Mouse (Mus musculus): ENCODE measurements around the gene Cap2. TPM values are rescaled to one million over a fixed set of nuclear protein-coding genes. Genes with fewer than 3 reads are reported as not detected.

Gene Cap2
- polyA plus RNA-seq, 1 experiment: 0.16 TPM

DNA sequence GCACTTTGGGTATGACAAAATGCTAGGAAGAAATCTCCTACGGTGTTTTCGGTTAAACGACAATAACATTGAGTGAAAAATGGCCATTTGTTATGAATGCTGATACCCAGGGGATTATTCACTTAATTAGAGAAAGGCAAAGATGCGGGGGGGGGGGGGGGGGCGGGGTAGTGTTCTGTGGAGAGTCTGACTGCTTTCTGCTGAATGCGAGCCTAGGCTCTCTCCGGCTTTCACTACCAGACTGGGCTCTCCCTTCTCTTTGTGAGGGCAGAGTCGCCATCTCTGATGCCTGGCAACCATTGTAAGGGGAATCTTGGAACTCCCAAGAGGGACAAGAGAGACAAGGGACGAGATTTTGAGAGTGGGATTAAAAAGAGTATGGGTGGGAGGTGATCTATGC, 43.4 kb downstream of the Cap2 start:
- TF ChIP-seq MYOD1 (IDR thresholded peaks at IDR 0.05; ENCODE audit: control insufficient read depth, insufficient read length, low read depth) (no peak), CEBPB (IDR thresholded peaks at IDR 0.05; ENCODE audit: low read depth) (no peak), MAX (IDR thresholded peaks at IDR 0.05) (no peak), FOSL1 (IDR thresholded peaks at IDR 0.05; ENCODE audit: insufficient read depth, low read length, poor library complexity, severe bottlenecking) (no peak), USF1 (IDR thresholded peaks at IDR 0.05; ENCODE audit: low read depth) (no peak)
- Histone ChIP-seq H3K79me2 (ENCODE audit: control insufficient read depth, insufficient read depth) (no peaks in the 10 kb centered on the region), H3K4me3 (ENCODE audit: insufficient read depth, poor library complexity, severe bottlenecking) (no peak overlapping the region), H3K36me3 (ENCODE audit: control insufficient read depth, insufficient read depth) (no peaks in the 10 kb centered on the region), H3K27me3 (ENCODE audit: control insufficient read depth, insufficient read depth, insufficient read length) (no peaks in the 10 kb centered on the region), H3K79me3 (ENCODE audit: low read depth) (no peaks in the 10 kb centered on the region), H3ac (ENCODE audit: control insufficient read depth, insufficient read length, low read depth) (no peak overlapping the region)

DNA sequence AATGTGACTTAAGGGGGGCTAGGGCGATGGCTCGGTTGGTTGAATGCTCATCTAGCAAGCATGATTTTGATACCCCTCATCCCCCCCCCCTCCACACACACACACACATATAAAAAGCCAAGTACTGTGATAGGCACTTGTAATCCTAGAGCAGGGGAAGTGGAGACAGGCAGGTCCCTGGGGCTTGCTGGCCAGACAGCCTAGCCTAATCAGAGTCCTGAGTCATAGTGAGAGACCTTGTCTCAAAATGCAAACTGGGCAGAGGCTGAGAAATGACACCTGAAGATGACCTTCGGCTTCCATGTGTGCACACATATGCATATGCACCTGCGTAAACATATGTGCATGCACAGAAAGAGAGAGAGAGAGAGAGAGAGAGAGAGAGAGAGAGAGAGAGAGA, 45.2 kb downstream of the Cap2 start:
- no peak overlapping the region for H3ac ChIP-seq (ENCODE audit: control insufficient read depth, insufficient read length, low read depth)
- no peaks in the 10 kb centered on the region for H3K36me3 ChIP-seq (ENCODE audit: control insufficient read depth, insufficient read depth)
- H3K4me3 ChIP-seq (ENCODE audit: insufficient read depth, poor library complexity, severe bottlenecking): no peak overlapping the region
- H3K27me3 ChIP-seq (ENCODE audit: control insufficient read depth, insufficient read depth, insufficient read length): no peaks in the 10 kb centered on the region
- TF ChIP-seq FOSL1 (IDR thresholded peaks at IDR 0.05; ENCODE audit: insufficient read depth, low read length, poor library complexity, severe bottlenecking): no peak
- no peak for TF ChIP-seq MAX (IDR thresholded peaks at IDR 0.05)
- no peak for TF ChIP-seq CEBPB (IDR thresholded peaks at IDR 0.05; ENCODE audit: low read depth)
- TF ChIP-seq MYOG (IDR thresholded peaks at IDR 0.05; ENCODE audit: control insufficient read depth, extremely low read depth, insufficient read length): no peak
- no peak for TF ChIP-seq MYOD1 (IDR thresholded peaks at IDR 0.05; ENCODE audit: control insufficient read depth, insufficient read length, low read depth)
- no peak for TF ChIP-seq CTCF (IDR thresholded peaks at IDR 0.05; ENCODE audit: control insufficient read depth, insufficient read depth, insufficient read length)
- no peak for TF ChIP-seq USF1 (IDR thresholded peaks at IDR 0.05; ENCODE audit: low read depth)
- H3K79me3 ChIP-seq (ENCODE audit: low read depth): no peaks in the 10 kb centered on the region
- no peaks in the 10 kb centered on the region for H3K79me2 ChIP-seq (ENCODE audit: control insufficient read depth, insufficient read depth)

DNA sequence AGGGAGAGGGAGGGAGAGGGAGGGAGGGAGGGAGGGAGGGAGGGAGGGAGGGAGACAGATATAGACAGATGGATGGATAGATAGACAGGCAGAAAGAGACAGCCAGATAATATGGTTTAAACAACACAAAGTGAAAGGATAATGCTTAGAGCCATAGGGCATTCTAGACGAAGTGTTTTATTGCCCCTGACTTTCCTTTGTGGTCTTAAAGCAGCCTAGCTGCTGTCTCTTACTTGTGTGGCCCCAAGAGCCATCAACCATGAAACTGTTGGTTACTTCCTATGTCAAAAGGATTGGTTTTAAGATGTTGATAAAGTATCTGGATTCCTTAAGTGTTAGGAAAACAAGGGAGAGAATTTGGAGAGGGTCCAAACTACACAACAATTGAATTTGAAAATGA, 45.6 kb downstream of the Cap2 start:
- no peaks in the 10 kb centered on the region for H3K79me3 ChIP-seq (ENCODE audit: low read depth)
- no peak overlapping the region for H3ac ChIP-seq (ENCODE audit: control insufficient read depth, insufficient read length, low read depth)
- no peak overlapping the region for H3K4me3 ChIP-seq (ENCODE audit: insufficient read depth, poor library complexity, severe bottlenecking)
- H3K79me2 ChIP-seq (ENCODE audit: control insufficient read depth, insufficient read depth): no peaks in the 10 kb centered on the region
- H3K36me3 ChIP-seq (ENCODE audit: control insufficient read depth, insufficient read depth): no peaks in the 10 kb centered on the region
- TF ChIP-seq MYOD1 (IDR thresholded peaks at IDR 0.05; ENCODE audit: control insufficient read depth, insufficient read length, low read depth) (no peak), FOSL1 (IDR thresholded peaks at IDR 0.05; ENCODE audit: insufficient read depth, low read length, poor library complexity, severe bottlenecking) (no peak), MAX (IDR thresholded peaks at IDR 0.05) (no peak), USF1 (IDR thresholded peaks at IDR 0.05; ENCODE audit: low read depth) (no peak), CEBPB (IDR thresholded peaks at IDR 0.05; ENCODE audit: low read depth) (no peak), CTCF (IDR thresholded peaks at IDR 0.05; ENCODE audit: control insufficient read depth, insufficient read depth, insufficient read length) (no peak), MYOG (IDR thresholded peaks at IDR 0.05; ENCODE audit: control insufficient read depth, extremely low read depth, insufficient read length) (no peak)
- no peaks in the 10 kb centered on the region for H3K27me3 ChIP-seq (ENCODE audit: control insufficient read depth, insufficient read depth, insufficient read length)

GRCm38 (mm10) chr13:46548132-46548531, 46.5 kb downstream of the Cap2 start:
- Histone ChIP-seq H3K4me3 (ENCODE audit: insufficient read depth, poor library complexity, severe bottlenecking) (no peak overlapping the region), H3K79me2 (ENCODE audit: control insufficient read depth, insufficient read depth) (no peaks in the 10 kb centered on the region), H3K27me3 (ENCODE audit: control insufficient read depth, insufficient read depth, insufficient read length) (no peaks in the 10 kb centered on the region), H3K36me3 (ENCODE audit: control insufficient read depth, insufficient read depth) (no peaks in the 10 kb centered on the region), H3K79me3 (ENCODE audit: low read depth) (no peaks in the 10 kb centered on the region), H3ac (ENCODE audit: control insufficient read depth, insufficient read length, low read depth) (no peak overlapping the region)
- TF ChIP-seq USF1 (IDR thresholded peaks at IDR 0.05; ENCODE audit: low read depth): peak; percentile 27
- no peak for TF ChIP-seq MAX (IDR thresholded peaks at IDR 0.05)

GRCm38 (mm10) chr13:46548600-46549179, 47.0 kb downstream of the Cap2 start:
- no peaks in the 10 kb centered on the region for H3K79me3 ChIP-seq (ENCODE audit: low read depth)
- H3ac ChIP-seq (ENCODE audit: control insufficient read depth, insufficient read length, low read depth): no peak overlapping the region
- TF ChIP-seq MYOD1 (IDR thresholded peaks at IDR 0.05; ENCODE audit: control insufficient read depth, insufficient read length, low read depth) (no peak), FOSL1 (IDR thresholded peaks at IDR 0.05; ENCODE audit: insufficient read depth, low read length, poor library complexity, severe bottlenecking) (no peak), MAX (IDR thresholded peaks at IDR 0.05) (no peak), USF1 (IDR thresholded peaks at IDR 0.05; ENCODE audit: low read depth) (no peak), MYOG (IDR thresholded peaks at IDR 0.05; ENCODE audit: control insufficient read depth, extremely low read depth, insufficient read length) (no peak), CTCF (IDR thresholded peaks at IDR 0.05; ENCODE audit: control insufficient read depth, insufficient read depth, insufficient read length) (no peak), CEBPB (IDR thresholded peaks at IDR 0.05; ENCODE audit: low read depth) (no peak)
- no peak overlapping the region for H3K4me3 ChIP-seq (ENCODE audit: insufficient read depth, poor library complexity, severe bottlenecking)
- no peaks in the 10 kb centered on the region for H3K79me2 ChIP-seq (ENCODE audit: control insufficient read depth, insufficient read depth)
- no peaks in the 10 kb centered on the region for H3K27me3 ChIP-seq (ENCODE audit: control insufficient read depth, insufficient read depth, insufficient read length)
- no peaks in the 10 kb centered on the region for H3K36me3 ChIP-seq (ENCODE audit: control insufficient read depth, insufficient read depth)

DNA sequence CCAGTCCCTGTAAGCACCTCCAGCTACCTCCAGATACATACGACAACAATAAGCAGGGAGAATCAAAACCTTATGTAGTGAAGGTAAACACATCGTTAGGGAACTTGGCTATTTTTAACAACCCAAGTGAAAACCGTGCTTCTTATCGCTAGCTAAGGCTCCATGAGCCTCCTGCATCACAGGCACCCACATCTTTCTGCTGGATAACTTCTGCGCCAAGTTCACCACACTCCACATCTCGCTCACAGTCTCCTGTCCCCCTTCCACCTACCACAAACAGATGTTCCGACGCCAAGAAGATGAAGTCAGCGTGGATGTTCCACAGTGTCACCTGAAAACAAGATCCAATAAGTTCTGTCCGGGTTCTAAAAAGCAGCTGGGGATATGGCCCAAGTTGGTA, 49.0 kb downstream of the Cap2 start:
- H3K79me3 ChIP-seq (ENCODE audit: low read depth): no peaks in the 10 kb centered on the region
- no peak overlapping the region for H3K4me3 ChIP-seq (ENCODE audit: insufficient read depth, poor library complexity, severe bottlenecking)
- no peak overlapping the region for H3ac ChIP-seq (ENCODE audit: control insufficient read depth, insufficient read length, low read depth)
- H3K79me2 ChIP-seq (ENCODE audit: control insufficient read depth, insufficient read depth): no peaks in the 10 kb centered on the region
- no peaks in the 10 kb centered on the region for H3K36me3 ChIP-seq (ENCODE audit: control insufficient read depth, insufficient read depth)
- H3K27me3 ChIP-seq (ENCODE audit: control insufficient read depth, insufficient read depth, insufficient read length): no peaks in the 10 kb centered on the region
- TF ChIP-seq MYOG (IDR thresholded peaks at IDR 0.05; ENCODE audit: control insufficient read depth, extremely low read depth, insufficient read length): no peak
- no peak for TF ChIP-seq USF1 (IDR thresholded peaks at IDR 0.05; ENCODE audit: low read depth)
- TF ChIP-seq CTCF (IDR thresholded peaks at IDR 0.05; ENCODE audit: control insufficient read depth, insufficient read depth, insufficient read length): no peak
- no peak for TF ChIP-seq CEBPB (IDR thresholded peaks at IDR 0.05; ENCODE audit: low read depth)
- no peak for TF ChIP-seq FOSL1 (IDR thresholded peaks at IDR 0.05; ENCODE audit: insufficient read depth, low read length, poor library complexity, severe bottlenecking)
- no peak for TF ChIP-seq MAX (IDR thresholded peaks at IDR 0.05)
- no peak for TF ChIP-seq MYOD1 (IDR thresholded peaks at IDR 0.05; ENCODE audit: control insufficient read depth, insufficient read length, low read depth)

Data from C2C12 (cell line).